Mouse (Mus musculus): ENCODE results near the gene Sec14l2. TPM values are rescaled to one million over a fixed set of nuclear protein-coding genes. Genes with fewer than 3 reads are reported as not detected.
A peak's percentile ranks its signal among the peaks of the same experiment; 100 is the strongest.

The Sec14l2 gene
- polyA plus RNA-seq, 1 experiment from 2014 or later, result 7.6 TPM

DNA sequence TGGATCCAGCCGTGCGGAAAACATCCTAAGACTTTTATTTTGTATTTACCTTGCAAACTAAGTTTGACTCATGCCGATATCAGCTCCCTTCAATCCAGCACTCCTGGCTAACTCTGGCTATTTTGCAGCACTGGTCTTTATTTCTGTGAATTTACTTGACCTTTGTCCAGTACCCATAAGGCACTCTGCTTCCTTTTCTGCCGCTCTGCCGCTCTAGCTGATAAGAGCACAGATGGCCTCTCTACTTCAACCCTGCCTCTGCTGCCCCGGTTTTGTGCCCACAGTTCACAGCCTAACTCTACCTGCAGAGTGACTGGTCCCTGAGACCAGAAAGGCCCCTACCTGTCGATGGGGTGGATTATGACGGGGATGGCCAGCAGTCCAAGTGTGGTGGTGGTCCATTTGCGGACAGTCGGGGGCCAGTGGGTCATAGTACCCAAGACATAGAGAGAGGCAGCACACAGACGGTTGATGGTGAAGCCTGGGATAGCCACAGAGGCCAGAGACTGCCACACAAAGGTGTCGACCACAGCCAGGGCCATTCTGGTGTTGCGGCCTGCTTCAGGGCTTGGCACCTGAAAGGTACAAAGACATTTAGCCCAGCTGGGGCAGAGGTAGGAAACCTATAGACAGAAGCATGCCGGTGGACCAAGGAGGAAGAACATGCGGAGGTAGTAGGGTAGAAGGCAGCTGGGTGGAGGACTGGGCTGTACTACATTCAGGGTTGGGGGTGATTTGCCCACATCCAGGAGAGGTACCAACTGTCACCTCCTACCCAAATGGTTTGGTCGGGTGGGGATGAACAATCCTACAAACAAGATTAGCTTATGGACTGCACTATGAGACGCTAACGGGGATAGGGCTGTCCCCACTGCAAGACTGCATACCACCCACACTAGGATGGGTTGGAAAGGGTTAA is 29.5 kb downstream of the Sec14l2 start:
- H3K36me3 ChIP-seq (ENCODE audit: insufficient read depth, low read length), result no peaks in the 10 kb centered on the region
- no peak overlapping the region for H3K27ac ChIP-seq (ENCODE audit: low read length)
- TF ChIP-seq EP300 (IDR thresholded peaks at IDR 0.05) (no peak), CTCF (IDR thresholded peaks at IDR 0.05) (no peak)
- H3K4me2 ChIP-seq (replicated peaks; ENCODE audit: low read depth, low read length), result no peak overlapping the region
- no peak overlapping the region for H3K4me3 ChIP-seq (ENCODE audit: low read depth, low read length)
- no peaks in the 10 kb centered on the region for H3K9me3 ChIP-seq (ENCODE audit: low read length)
- ATAC-seq (no peak), DNase-seq (ENCODE audit: low spot score) (no peak)
- 78% methylated on average over 18 of the region's 18 CpGs for whole genome bisulfite sequencing
- no peak overlapping the region for H3K9ac ChIP-seq (replicated peaks; ENCODE audit: low read depth)
- peaks cover 12% of the 10 kb centered on the region; the same call in 1 of the 2 replicates for H3K4me1 ChIP-seq (ENCODE audit: insufficient read depth, low read depth, low read length)
- H3K27me3 ChIP-seq (replicated peaks; ENCODE audit: insufficient read depth, low read length), result no peaks in the 10 kb centered on the region

DNA sequence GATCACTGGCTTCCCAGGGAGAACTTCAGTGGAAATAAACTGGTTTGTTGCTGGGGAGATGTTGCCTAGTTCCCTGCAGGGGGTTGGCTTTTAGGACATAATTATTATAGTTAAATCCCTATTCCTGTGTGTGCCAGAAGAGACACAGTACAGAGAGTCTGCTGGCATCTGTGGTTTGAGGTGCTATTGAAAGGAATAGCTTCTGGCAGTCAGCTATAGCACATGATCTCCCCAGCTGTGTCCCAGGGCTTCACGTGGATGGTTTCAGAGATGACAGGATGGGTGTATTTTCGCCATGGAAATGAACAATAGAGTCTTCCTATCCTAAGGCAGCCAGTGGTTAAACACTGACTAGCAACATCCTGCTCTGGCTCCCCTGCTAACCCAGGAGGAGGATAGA is 35.9 kb downstream of the Sec14l2 start:
- no peak for ATAC-seq
- no peaks in the 10 kb centered on the region for H3K4me1 ChIP-seq (ENCODE audit: insufficient read depth, low read depth, low read length)
- H3K4me3 ChIP-seq (ENCODE audit: low read depth, low read length), result no peak overlapping the region
- no peak overlapping the region for H3K9ac ChIP-seq (replicated peaks; ENCODE audit: low read depth)
- DNase-seq (ENCODE audit: low spot score), result no peak
- no peak for TF ChIP-seq CTCF (IDR thresholded peaks at IDR 0.05)
- TF ChIP-seq EP300 (IDR thresholded peaks at IDR 0.05), result no peak
- no peaks in the 10 kb centered on the region for H3K9me3 ChIP-seq (ENCODE audit: low read length)
- H3K27ac ChIP-seq (ENCODE audit: low read length), result no peak overlapping the region
- H3K27me3 ChIP-seq (replicated peaks; ENCODE audit: insufficient read depth, low read length), result no peaks in the 10 kb centered on the region
- no peak overlapping the region for H3K4me2 ChIP-seq (replicated peaks; ENCODE audit: low read depth, low read length)
- H3K36me3 ChIP-seq (ENCODE audit: insufficient read depth, low read length), result no peaks in the 10 kb centered on the region
- 54% methylated on average over 2 of the region's 2 CpGs for WGBS

DNA sequence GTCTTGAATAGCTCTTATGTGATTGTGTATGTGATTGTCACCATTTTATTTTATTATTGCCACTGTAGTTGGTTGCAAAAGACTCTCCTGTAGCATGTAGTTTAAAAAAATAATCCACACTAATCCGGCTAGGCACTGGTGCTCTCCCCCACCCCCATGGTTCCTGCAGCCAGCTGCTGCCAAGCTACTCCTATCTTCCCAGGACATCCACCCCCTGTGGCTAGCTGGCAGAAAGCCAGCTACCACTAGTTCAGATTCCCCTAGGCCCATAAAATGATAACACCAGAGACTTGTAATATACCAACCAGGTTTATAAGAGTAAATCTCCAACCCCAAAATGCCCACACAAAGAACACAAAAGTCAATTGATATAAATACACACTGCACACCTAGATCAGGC is 37.0 kb downstream of the Sec14l2 start:
- TF ChIP-seq CTCF (IDR thresholded peaks at IDR 0.05) (no peak), EP300 (IDR thresholded peaks at IDR 0.05) (no peak)
- H3K36me3 ChIP-seq (ENCODE audit: insufficient read depth, low read length), result no peaks in the 10 kb centered on the region
- DNase-seq (ENCODE audit: low spot score), result no peak

DNA sequence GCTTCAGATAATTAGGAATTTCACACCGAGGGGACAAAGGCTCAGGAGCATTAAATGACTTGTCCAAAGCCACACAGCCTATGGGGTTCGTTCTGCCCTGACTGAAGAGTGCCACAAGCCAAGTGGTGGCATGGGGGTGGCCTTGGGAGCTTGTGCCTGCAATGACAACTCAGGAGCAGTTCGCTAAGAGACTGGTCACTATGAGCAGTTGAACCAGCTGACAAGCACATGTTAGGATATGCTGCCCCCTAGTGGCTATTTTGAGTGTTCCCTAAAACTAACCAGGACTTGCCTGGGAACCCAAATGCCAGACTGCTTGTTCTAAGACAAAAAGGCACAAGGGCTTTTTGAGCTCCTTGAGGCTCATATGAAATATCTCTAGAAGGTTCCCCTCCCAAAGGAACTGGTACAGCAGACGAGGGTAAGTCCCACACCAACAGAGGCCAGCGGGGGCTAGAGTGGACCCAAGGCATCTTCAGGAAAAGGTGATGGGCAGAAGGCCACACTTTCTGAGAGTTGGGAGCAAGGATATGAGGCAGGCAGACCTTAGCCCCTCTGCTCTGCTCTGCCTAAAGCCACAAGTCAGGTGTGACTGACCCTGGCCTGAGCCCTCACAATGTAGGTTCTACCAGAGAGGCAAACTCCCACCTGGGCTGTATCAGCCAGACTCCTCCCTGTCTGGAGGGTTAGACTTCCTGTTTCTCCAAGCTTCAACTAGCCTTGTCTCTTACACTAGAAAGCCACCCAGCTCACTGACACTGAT is 39.7 kb downstream of the Sec14l2 start:
- WGBS, result 31% methylated on average over 5 of the region's 5 CpGs

More for the DNA sequence above, 37.0 kb downstream of the Sec14l2 start:
- 36% methylated on average over 1 of the region's 1 CpGs for WGBS
- no peak for ATAC-seq
- H3K9me3 ChIP-seq (ENCODE audit: low read length), result no peaks in the 10 kb centered on the region
- H3K27me3 ChIP-seq (replicated peaks; ENCODE audit: insufficient read depth, low read length), result no peaks in the 10 kb centered on the region
- H3K27ac ChIP-seq (ENCODE audit: low read length), result no peak overlapping the region
- no peak overlapping the region for H3K4me3 ChIP-seq (ENCODE audit: low read depth, low read length)
- H3K4me1 ChIP-seq (ENCODE audit: insufficient read depth, low read depth, low read length), result no peaks in the 10 kb centered on the region
- no peak overlapping the region for H3K9ac ChIP-seq (replicated peaks; ENCODE audit: low read depth)
- H3K4me2 ChIP-seq (replicated peaks; ENCODE audit: low read depth, low read length), result no peak overlapping the region

DNA sequence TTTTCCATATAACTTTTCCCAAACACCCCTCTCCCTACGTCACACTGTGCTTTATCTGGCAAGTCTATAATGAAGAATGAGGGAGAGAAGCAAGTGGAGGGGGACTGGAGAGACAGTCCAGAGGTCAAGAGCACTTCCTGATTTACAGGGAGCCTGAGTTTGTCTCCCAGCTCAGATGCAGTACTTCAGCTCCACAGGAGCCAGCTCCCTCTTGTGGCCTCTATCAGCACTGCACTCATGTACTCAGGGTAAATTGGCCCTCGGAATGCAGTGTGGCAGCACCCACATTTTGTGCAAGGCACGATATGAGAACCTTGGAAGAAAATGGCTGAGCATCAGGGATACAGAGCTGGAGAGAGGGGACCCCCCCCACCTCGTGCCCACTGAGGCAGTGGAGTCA is 43.0 kb downstream of the Sec14l2 start:
- ATAC-seq, result peak; percentile 56
- H3K4me3 ChIP-seq (ENCODE audit: low read depth, low read length), result no peak overlapping the region
- no peak overlapping the region for H3K27ac ChIP-seq (ENCODE audit: low read length)
- TF ChIP-seq CTCF (IDR thresholded peaks at IDR 0.05) (peak; percentile 94), EP300 (IDR thresholded peaks at IDR 0.05) (no peak)
- no peak overlapping the region for H3K9ac ChIP-seq (replicated peaks; ENCODE audit: low read depth)
- no peaks in the 10 kb centered on the region for H3K27me3 ChIP-seq (replicated peaks; ENCODE audit: insufficient read depth, low read length)
- H3K9me3 ChIP-seq (ENCODE audit: low read length), result no peaks in the 10 kb centered on the region
- H3K4me2 ChIP-seq (replicated peaks; ENCODE audit: low read depth, low read length), result no peak overlapping the region
- WGBS, result 13% methylated on average over 4 of the region's 4 CpGs
- H3K36me3 ChIP-seq (ENCODE audit: insufficient read depth, low read length), result no peaks in the 10 kb centered on the region
- peak; percentile 73 for DNase-seq (ENCODE audit: low spot score)
- H3K4me1 ChIP-seq (ENCODE audit: insufficient read depth, low read depth, low read length), result no peaks in the 10 kb centered on the region

More for the DNA sequence above, 39.7 kb downstream of the Sec14l2 start:
- no peak overlapping the region for H3K9ac ChIP-seq (replicated peaks; ENCODE audit: low read depth)
- DNase-seq (ENCODE audit: low spot score), result peak; percentile 87
- peak; percentile 61 for ATAC-seq
- TF ChIP-seq EP300 (IDR thresholded peaks at IDR 0.05), result no peak
- TF ChIP-seq CTCF (IDR thresholded peaks at IDR 0.05), result peak; percentile 92
- H3K4me1 ChIP-seq (ENCODE audit: insufficient read depth, low read depth, low read length), result no peaks in the 10 kb centered on the region
- H3K36me3 ChIP-seq (ENCODE audit: insufficient read depth, low read length), result no peaks in the 10 kb centered on the region
- no peak overlapping the region for H3K4me2 ChIP-seq (replicated peaks; ENCODE audit: low read depth, low read length)
- H3K27ac ChIP-seq (ENCODE audit: low read length), result no peak overlapping the region
- no peaks in the 10 kb centered on the region for H3K27me3 ChIP-seq (replicated peaks; ENCODE audit: insufficient read depth, low read length)
- H3K9me3 ChIP-seq (ENCODE audit: low read length), result no peaks in the 10 kb centered on the region
- H3K4me3 ChIP-seq (ENCODE audit: low read depth, low read length), result no peak overlapping the region

DNA sequence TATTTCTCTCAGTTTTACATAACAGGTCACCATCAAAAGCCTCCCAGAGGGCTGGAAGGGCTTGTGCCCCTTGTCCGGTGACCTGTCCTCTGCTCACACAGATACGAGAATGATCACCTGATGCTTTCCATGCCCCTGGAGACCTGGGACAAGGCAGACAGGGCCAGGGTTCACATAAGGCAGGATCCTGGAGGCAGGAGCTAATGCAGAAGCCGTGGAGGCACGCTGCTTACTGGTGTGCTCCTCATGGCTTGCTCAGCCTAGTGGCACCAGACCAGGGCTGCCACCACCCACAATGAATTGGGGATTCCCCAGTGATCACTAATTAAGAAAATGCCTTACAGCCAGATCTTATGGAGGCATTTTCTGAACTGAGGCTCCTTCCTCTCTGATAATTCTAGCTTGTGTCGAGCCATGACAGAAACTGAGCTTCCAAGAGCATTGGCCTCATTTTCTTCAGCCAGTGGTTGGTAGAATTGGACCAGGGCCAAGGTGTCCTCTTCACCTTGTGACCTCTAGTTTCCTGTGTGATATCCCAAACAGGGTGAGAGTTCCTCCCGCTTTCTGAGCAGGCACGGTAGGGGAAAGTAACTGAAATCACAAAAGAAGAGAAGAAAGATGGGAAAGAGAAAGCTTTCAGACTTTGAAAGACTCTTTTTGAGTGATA is 44.8 kb downstream of the Sec14l2 start:
- Histone ChIP-seq H3K4me2 (replicated peaks; ENCODE audit: low read depth, low read length) (no peak overlapping the region), H3K27ac (ENCODE audit: low read length) (no peak overlapping the region), H3K36me3 (ENCODE audit: insufficient read depth, low read length) (no peaks in the 10 kb centered on the region), H3K9me3 (ENCODE audit: low read length) (no peaks in the 10 kb centered on the region), H3K4me1 (ENCODE audit: insufficient read depth, low read depth, low read length) (no peaks in the 10 kb centered on the region), H3K4me3 (ENCODE audit: low read depth, low read length) (no peak overlapping the region), H3K27me3 (replicated peaks; ENCODE audit: insufficient read depth, low read length) (no peaks in the 10 kb centered on the region), H3K9ac (replicated peaks; ENCODE audit: low read depth) (no peak overlapping the region)
- 68% methylated on average over 7 of the region's 7 CpGs for WGBS
- no peak for TF ChIP-seq EP300 (IDR thresholded peaks at IDR 0.05)
- TF ChIP-seq CTCF (IDR thresholded peaks at IDR 0.05), result no peak
- DNase-seq (ENCODE audit: low spot score) (no peak), ATAC-seq (no peak; the same call in 1 of the 2 replicates)
